ENCODE assay signal across 22 mouse cellular contexts in genomic region chr11:34297698-34298378, GRCm38 (mm10). TPM values are rescaled to one million over a fixed set of nuclear protein-coding genes. Genes with fewer than 3 reads are reported as not detected.
DNase-seq lines count a peak whose midpoint lies in the region; ATAC-seq and TF ChIP-seq lines count a peak whose summit lies in the region.
"Had no signal": no experiment of that assay in that cellular context is flagged by ENCODE, and none has a peak within 500 bp of the region (broad histone marks: within the 10 kb centered on the region; RNA-seq: fewer than 3 reads in every experiment).

No protein-coding gene starts in this region.

- no peaks in the 10 kb centered on the region for H3K9me3 ChIP-seq in neural tube, embryonic 11.5 days (ENCODE audit: control insufficient read depth, low read length)
- H3K9me3 ChIP-seq in neural tube, embryonic 15.5 days (replicated peaks): no peaks in the 10 kb centered on the region
- no peaks in the 10 kb centered on the region for H3K9me3 ChIP-seq in forebrain, postnatal 0 days (ENCODE audit: low read length)
- no peaks in the 10 kb centered on the region for H3K9me3 ChIP-seq in midbrain, embryonic 10.5 days (replicated peaks)
- no peaks in the 10 kb centered on the region for H3K9me3 ChIP-seq in neural tube, embryonic 14.5 days (ENCODE audit: control insufficient read depth, low read length)
- H3K9me3 ChIP-seq in stomach, postnatal 0 days (ENCODE audit: control insufficient read depth, low read length): no peaks in the 10 kb centered on the region
- H3K9me3 ChIP-seq: liver, embryonic 13.5 days; stomach, embryonic 15.5 days had no signal

- 69% methylated on average over 5 of the region's 5 CpGs for WGBS in neural tube, embryonic 11.5 days
- WGBS in neural tube, embryonic 15.5 days: 57% methylated on average over 5 of the region's 5 CpGs
- 43% methylated on average over 5 of the region's 5 CpGs for WGBS in forebrain, postnatal 0 days
- 41% methylated on average over 5 of the region's 5 CpGs for WGBS in midbrain, embryonic 10.5 days
- 56% methylated on average over 5 of the region's 5 CpGs for WGBS in neural tube, embryonic 14.5 days
- 73% methylated on average over 5 of the region's 5 CpGs for WGBS in stomach, postnatal 0 days

- ATAC-seq in neural tube, embryonic 11.5 days (ENCODE audit: insufficient read depth, low FRiP score, low TSS enrichment): peak; percentile 75
- ATAC-seq in neural tube, embryonic 15.5 days (ENCODE audit: low FRiP score): no peak
- peak; percentile 83 for ATAC-seq in forebrain, postnatal 0 days
- peak; percentile 60; the same call in 1 of the 2 replicates for ATAC-seq in neural tube, embryonic 14.5 days (ENCODE audit: low read depth)
- no peak for ATAC-seq in stomach, postnatal 0 days (ENCODE audit: low FRiP score, low TSS enrichment)
- ATAC-seq: intestine, postnatal 0 days had no signal

- DNase-seq in neural tube, embryonic 11.5 days (ENCODE audit: low spot score): no peak
- no peak for DNase-seq in forebrain, postnatal 0 days
- peak; percentile 55 for DNase-seq in midbrain, embryonic 10.5 days (ENCODE audit: low spot score)
- no peak for DNase-seq in stomach, postnatal 0 days (ENCODE audit: low spot score)
- DNase-seq in layer of hippocampus, adult 2 months (ENCODE audit: low spot score in 2 of 2): no peak
- no peak for DNase-seq in cerebellum, adult 11 months
- DNase-seq: cerebellum, adult 2 months; gastrocnemius, postnatal 25 days; kidney, postnatal 10 days; left cerebral cortex, postnatal 4 days; liver, embryonic 13.5 days; spleen, adult 18-20 months; thymus, postnatal 36 days had no signal

- no peaks in the 10 kb centered on the region for H3K36me3 ChIP-seq in neural tube, embryonic 11.5 days (ENCODE audit: control insufficient read depth, insufficient read depth, low read length)
- no peaks in the 10 kb centered on the region for H3K36me3 ChIP-seq in neural tube, embryonic 15.5 days
- no peaks in the 10 kb centered on the region for H3K36me3 ChIP-seq in forebrain, postnatal 0 days (ENCODE audit: insufficient read depth)
- H3K36me3 ChIP-seq in midbrain, embryonic 10.5 days: no peaks in the 10 kb centered on the region
- H3K36me3 ChIP-seq in neural tube, embryonic 14.5 days (ENCODE audit: control insufficient read depth, insufficient read depth, low read length): no peaks in the 10 kb centered on the region
- H3K36me3 ChIP-seq in stomach, postnatal 0 days (ENCODE audit: control insufficient read depth, insufficient read depth, low read length): no peaks in the 10 kb centered on the region
- H3K36me3 ChIP-seq: liver, embryonic 13.5 days; stomach, embryonic 15.5 days had no signal

- H3K4me1 ChIP-seq in neural tube, embryonic 11.5 days (ENCODE audit: control insufficient read depth, insufficient read depth, low read length): peaks cover 5% of the 10 kb centered on the region; the same call in 1 of the 2 replicates
- 0 out of 2 replicates have a peak, but pooled peaks cover 4% of the 10 kb centered on the region for H3K4me1 ChIP-seq in neural tube, embryonic 15.5 days
- H3K4me1 ChIP-seq in forebrain, postnatal 0 days (ENCODE audit: insufficient read depth): no peaks in the 10 kb centered on the region
- peaks cover 23% of the 10 kb centered on the region for H3K4me1 ChIP-seq in midbrain, embryonic 10.5 days
- no peaks in the 10 kb centered on the region for H3K4me1 ChIP-seq in neural tube, embryonic 14.5 days (ENCODE audit: control insufficient read depth, insufficient read depth, low read length)
- no peaks in the 10 kb centered on the region for H3K4me1 ChIP-seq in stomach, postnatal 0 days (replicated peaks; ENCODE audit: control insufficient read depth, insufficient read depth)
- H3K4me1 ChIP-seq: stomach, embryonic 15.5 days had no signal

- no peak for TF ChIP-seq EP300 in stomach, postnatal 0 days (optimal IDR thresholded peaks at IDR 0.05)

- H3K9ac ChIP-seq in neural tube, embryonic 11.5 days (ENCODE audit: low read length): no peak overlapping the region
- H3K9ac ChIP-seq in neural tube, embryonic 15.5 days (replicated peaks): no peak overlapping the region
- H3K9ac ChIP-seq in forebrain, postnatal 0 days: no peak overlapping the region
- H3K9ac ChIP-seq in neural tube, embryonic 14.5 days (replicated peaks; ENCODE audit: low read depth, low read length): no peak overlapping the region
- H3K9ac ChIP-seq in stomach, postnatal 0 days (ENCODE audit: low read length): no peak overlapping the region
- H3K9ac ChIP-seq: liver, embryonic 13.5 days; stomach, embryonic 15.5 days had no signal

- H3K4me2 ChIP-seq in neural tube, embryonic 11.5 days (ENCODE audit: low read depth): no peak overlapping the region
- H3K4me2 ChIP-seq in neural tube, embryonic 15.5 days: no peak overlapping the region
- H3K4me2 ChIP-seq in forebrain, postnatal 0 days (ENCODE audit: low read depth): no peak overlapping the region
- no peak overlapping the region for H3K4me2 ChIP-seq in neural tube, embryonic 14.5 days (ENCODE audit: low read depth, low read length)
- H3K4me2 ChIP-seq in stomach, postnatal 0 days (replicated peaks; ENCODE audit: low read depth): no peak overlapping the region
- H3K4me2 ChIP-seq: heart, embryonic 11.5 days; liver, embryonic 13.5 days; stomach, embryonic 15.5 days had no signal

- no peak for TF ChIP-seq CTCF in forebrain, postnatal 0 days (IDR thresholded peaks at IDR 0.05; ENCODE audit: low read depth)
- no peak for TF ChIP-seq CTCF in stomach, postnatal 0 days (IDR thresholded peaks at IDR 0.05; ENCODE audit: low read depth)
- no peak for TF ChIP-seq CTCF in layer of hippocampus, adult 2 months (conservative IDR thresholded peaks at IDR 0.05)

- H3K27me3 ChIP-seq in neural tube, embryonic 11.5 days (ENCODE audit: control insufficient read depth, insufficient read depth, low read length): no peaks in the 10 kb centered on the region
- H3K27me3 ChIP-seq in neural tube, embryonic 15.5 days (replicated peaks): no peaks in the 10 kb centered on the region
- no peaks in the 10 kb centered on the region for H3K27me3 ChIP-seq in forebrain, postnatal 0 days (ENCODE audit: insufficient read depth, low read length)
- H3K27me3 ChIP-seq in midbrain, embryonic 10.5 days (ENCODE audit: low read depth, poor library complexity, severe bottlenecking): peaks cover 78% of the 10 kb centered on the region
- no peaks in the 10 kb centered on the region for H3K27me3 ChIP-seq in neural tube, embryonic 14.5 days (ENCODE audit: control insufficient read depth, insufficient read depth, low read length)
- H3K27me3 ChIP-seq in stomach, postnatal 0 days (ENCODE audit: control insufficient read depth, insufficient read depth, low read length): no peaks in the 10 kb centered on the region
- H3K27me3 ChIP-seq: CH12.LX; liver, embryonic 13.5 days; stomach, embryonic 15.5 days had no signal

- no peak overlapping the region for H3K27ac ChIP-seq in neural tube, embryonic 11.5 days (ENCODE audit: low read depth, low read length)
- H3K27ac ChIP-seq in neural tube, embryonic 15.5 days (replicated peaks): no peak overlapping the region
- H3K27ac ChIP-seq in forebrain, postnatal 0 days (ENCODE audit: low read depth, low read length): no peak overlapping the region
- H3K27ac ChIP-seq in midbrain, embryonic 10.5 days (replicated peaks): peak overlapping the region; percentile 72
- no peak overlapping the region for H3K27ac ChIP-seq in neural tube, embryonic 14.5 days (ENCODE audit: low read depth, low read length)
- H3K27ac ChIP-seq in stomach, postnatal 0 days (replicated peaks): no peak overlapping the region
- no peak overlapping the region for H3K27ac ChIP-seq in layer of hippocampus, adult 2 months
- H3K27ac ChIP-seq: liver, embryonic 13.5 days; stomach, embryonic 15.5 days had no signal

- no peak overlapping the region for H3K4me3 ChIP-seq in neural tube, embryonic 11.5 days (ENCODE audit: low read depth, low read length)
- no peak overlapping the region for H3K4me3 ChIP-seq in neural tube, embryonic 15.5 days (replicated peaks)
- no peak overlapping the region for H3K4me3 ChIP-seq in forebrain, postnatal 0 days (ENCODE audit: low read depth, low read length)
- no peak overlapping the region for H3K4me3 ChIP-seq in midbrain, embryonic 10.5 days
- no peak overlapping the region for H3K4me3 ChIP-seq in neural tube, embryonic 14.5 days (ENCODE audit: low read depth, low read length)
- H3K4me3 ChIP-seq in stomach, postnatal 0 days (ENCODE audit: low read depth, low read length): no peak overlapping the region
- no peak overlapping the region for H3K4me3 ChIP-seq in layer of hippocampus, adult 2 months
- H3K4me3 ChIP-seq: liver, embryonic 13.5 days; stomach, embryonic 15.5 days had no signal

RNA-seq across cellular contexts. Expression of gene Fam196b, which starts 16.8 kb away (rescaled TPM):
- 1.4 and 1.7 TPM in 2 replicates for polyA plus RNA-seq in neural tube, embryonic 11.5 days (2014; fragmentation: Nextera tagmentation; extraction: Ambion mirVana)
- polyA plus RNA-seq in neural tube, embryonic 15.5 days (2015; fragmentation: Nextera tagmentation; extraction: Ambion mirVana): 3.6 and 4.0 TPM in 2 replicates
- total RNA-seq in forebrain, postnatal 0 days (2014; rRNA removed): 3.5 and 5.0 TPM in 2 replicates
- polyA plus RNA-seq in forebrain, postnatal 0 days (2015; fragmentation: Nextera tagmentation; extraction: Ambion mirVana): 0.79 and 1.5 TPM in 2 replicates
- polyA plus RNA-seq in midbrain, embryonic 10.5 days (2016; fragmentation: Nextera tagmentation; extraction: Ambion mirVana): 0.33 and 0.52 TPM in 2 replicates
- 2.0 and 4.6 TPM in 2 replicates for polyA plus RNA-seq in neural tube, embryonic 14.5 days (2014; fragmentation: Nextera tagmentation; extraction: Ambion mirVana)
- polyA plus RNA-seq in stomach, postnatal 0 days (2015; fragmentation: Nextera tagmentation; extraction: Ambion mirVana): 0.12 and 0.16 TPM in 2 replicates
- total RNA-seq in layer of hippocampus, adult 2 months (2021): under 1 TPM; 0.47 to 0.74 TPM
- total RNA-seq: heart, postnatal 25 days; megakaryocyte-erythroid progenitor cell, adult 5-6 weeks had no signal
- polyA plus RNA-seq: lung, embryonic 16.5 days had no signal

Comparison
In these comparisons a context has a peak if more than half of its experiments do, and no peak if none do; other contexts are left out.
1. ATAC-seq: peak in neural tube, embryonic 11.5 days (single experiment), forebrain, postnatal 0 days (single experiment) and neural tube, embryonic 14.5 days (single experiment); none in neural tube, embryonic 15.5 days (single experiment) and stomach, postnatal 0 days (single experiment).